Mouse (Mus musculus) adrenal gland (tissue): ENCODE measurements around the gene Nectin2.

Source experiments
- intact Hi-C: fragments of 180-260 bp; cut with DNase I; formaldehyde crosslinking; loops from one replicate; pipeline ENCODE4 v1.15.1; 2025

Gene Nectin2

DNA sequence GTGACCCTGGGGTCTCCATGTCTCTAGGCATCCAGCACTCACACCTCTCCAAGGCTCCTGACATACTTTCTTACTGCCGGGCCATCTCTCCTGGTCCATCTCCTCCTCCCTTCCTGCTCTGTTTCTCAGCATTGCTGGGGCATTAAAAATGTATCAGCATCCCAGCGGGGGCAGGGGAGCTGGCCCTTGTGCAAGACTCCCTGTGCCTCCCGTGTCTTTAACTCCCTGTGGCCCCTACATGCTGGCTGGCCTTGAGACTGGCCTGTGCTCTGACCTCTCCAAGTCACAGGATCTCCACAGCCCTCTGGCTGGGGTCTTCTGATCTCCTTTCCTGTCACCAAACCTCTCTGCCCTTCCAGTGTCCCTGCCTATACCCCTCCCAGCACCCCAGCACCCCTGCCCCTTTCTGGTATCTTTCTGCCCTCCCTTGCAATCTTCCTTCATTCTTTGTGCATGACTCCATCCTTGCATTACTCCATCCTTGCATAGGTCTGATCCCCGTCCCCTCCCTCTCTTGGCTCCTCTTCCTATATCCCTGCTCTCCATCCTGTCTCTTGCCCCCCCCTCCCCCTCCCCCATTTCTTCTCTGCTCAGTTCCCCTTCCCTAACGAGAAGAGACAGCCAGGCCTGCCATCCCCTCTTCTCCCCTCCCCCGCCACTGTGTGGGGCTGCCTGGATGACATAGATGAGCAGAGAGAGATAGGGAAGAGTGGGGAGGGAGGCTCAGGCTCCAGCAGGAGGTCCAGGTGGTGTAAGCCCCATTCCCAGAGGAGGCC lies 3.7 kb downstream of the Nectin2 start:
- intact Hi-C loops, result loop anchor here (5.0 kb wide), 1 partner anchor 34 kb away; no protein-coding TSS in a partner anchor

DNA sequence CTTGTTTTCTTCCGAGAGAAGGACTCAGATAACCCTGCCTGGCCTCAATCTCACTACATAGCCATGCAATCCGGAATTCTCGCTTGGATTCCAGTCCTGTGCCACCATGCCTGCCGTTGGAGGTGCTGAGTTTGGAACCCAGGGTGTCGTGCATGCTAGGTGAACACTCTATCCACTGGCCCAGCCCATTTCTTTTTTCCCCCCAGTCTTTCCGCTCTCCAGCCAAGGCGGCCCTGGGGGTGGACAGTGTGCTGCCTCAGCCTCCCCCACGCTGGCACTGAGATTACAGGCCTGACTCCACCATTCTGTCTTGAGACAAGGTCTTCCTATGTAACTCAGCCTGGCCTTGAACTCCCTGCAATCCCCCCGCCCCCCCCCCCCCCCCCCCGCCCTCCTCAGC lies 4.3 kb downstream of the Nectin2 start:
- intact Hi-C loops, result loop anchor here (5.0 kb wide), 1 partner anchor 34 kb away; no protein-coding TSS in a partner anchor

DNA sequence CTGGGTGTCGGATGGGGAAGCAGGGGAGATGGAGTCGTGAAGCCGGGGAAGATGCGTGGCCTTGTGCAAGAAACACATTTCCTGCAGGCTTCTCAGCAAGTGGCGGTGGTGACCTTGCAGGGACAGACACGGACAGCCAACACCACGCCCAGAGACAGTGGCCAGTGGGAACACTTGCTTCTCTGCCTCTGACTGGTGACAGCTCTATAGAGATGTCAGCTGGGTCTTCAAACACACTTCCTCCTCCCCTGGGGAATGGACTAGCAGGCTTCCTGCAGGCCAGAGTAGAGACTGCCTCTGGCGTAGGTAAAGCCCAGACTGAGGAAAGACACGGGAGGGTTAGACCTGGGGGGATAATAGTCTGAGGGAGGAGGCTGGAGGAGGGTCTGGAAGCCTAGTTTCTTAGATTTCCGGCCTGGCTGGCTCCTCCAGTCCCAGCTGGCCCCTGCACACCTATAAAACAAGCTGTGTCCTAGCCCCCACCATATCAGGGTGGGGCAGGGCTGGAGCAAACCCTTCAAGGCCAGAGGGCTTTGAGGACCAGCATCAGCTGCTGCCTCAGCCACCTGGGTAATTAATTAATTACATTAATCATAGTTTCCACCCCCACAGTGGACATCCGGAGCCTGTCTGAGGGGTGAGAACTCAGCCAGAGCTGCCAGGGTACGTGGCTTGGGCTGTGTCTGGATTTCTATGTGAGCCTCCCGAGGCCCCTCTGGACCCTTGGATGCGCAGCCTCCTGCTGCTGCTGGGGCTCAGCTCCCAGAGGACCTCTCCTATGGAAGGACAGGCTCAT lies 5.5 kb downstream of the Nectin2 start:
- intact Hi-C loops, result loop anchor here (5.0 kb wide), 1 partner anchor 32 kb away; no protein-coding TSS in a partner anchor

DNA sequence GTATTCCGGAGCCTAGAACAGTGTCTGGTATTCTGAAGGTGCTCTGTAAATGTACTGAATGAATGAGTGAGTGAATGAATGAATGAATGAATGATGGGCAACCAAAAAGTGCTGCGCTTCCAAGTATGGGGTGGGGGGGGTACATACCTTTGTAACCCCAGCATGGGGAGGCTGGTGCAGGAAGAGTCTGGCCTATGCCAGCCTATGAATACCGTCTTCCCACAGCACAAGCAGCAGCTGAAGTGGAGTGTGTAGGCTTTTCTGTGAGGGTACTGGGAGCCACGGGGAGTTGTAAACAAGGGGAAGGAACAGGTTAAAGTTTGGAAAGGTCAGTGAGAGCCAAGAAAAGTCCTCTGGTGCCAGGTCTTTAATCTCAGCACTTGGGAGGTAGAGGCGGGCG lies 6.5 kb downstream of the Nectin2 start:
- intact Hi-C loops, result no loop called here

DNA sequence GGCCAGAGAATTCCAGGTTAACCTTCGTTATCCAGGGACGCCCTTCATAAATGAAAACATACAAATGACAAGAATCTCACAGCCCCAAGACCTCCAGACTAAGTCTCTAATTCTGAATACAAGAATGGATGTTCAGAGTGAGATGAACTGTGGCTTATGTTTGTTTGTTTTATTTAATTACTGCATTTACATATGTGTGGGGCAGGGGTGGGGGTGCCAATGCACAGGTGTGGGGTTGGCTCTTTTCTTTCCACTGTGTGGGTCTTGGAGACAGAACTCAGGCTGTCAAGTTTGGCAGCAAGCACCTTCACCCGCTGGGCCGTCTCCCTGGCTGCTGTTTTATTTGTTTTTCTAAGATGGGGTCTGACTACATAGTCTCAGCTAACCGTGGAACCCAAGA lies 7.8 kb downstream of the Nectin2 start:
- intact Hi-C loops, result no loop called here

DNA sequence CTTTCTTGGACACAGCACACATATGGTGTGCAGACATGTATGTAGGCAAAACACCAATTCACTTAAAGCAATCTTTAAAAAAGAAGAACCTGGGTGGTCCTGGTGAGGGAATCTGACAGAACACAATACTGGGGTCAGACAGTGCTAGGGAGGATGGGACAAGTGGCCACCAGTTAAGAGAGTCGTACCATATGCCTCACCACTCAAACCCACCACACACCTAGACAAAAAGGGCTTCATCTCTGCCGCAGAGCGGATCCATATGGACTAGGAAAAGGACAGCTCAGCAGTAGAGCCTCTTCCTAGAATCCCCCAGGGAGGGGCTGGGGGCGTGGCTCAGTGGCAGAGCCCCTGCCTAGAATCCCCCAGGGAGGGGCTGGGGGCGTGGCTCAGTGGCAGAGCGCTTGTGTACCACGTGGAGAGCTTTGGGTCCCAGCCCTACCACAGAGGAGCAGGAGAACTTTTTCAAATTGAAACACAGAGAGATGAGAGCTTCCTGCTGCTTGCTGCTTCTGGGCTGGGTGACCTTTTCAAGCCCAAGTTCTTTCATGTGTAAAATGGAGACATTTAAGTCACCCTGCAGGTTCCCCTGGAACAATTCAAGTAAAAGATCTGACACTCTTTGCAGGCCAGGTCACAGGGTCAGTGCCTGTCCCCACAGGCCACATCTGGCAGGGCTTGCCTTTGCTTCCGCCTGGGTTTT lies 8.8 kb downstream of the Nectin2 start:
- intact Hi-C loops, result no loop called here

DNA sequence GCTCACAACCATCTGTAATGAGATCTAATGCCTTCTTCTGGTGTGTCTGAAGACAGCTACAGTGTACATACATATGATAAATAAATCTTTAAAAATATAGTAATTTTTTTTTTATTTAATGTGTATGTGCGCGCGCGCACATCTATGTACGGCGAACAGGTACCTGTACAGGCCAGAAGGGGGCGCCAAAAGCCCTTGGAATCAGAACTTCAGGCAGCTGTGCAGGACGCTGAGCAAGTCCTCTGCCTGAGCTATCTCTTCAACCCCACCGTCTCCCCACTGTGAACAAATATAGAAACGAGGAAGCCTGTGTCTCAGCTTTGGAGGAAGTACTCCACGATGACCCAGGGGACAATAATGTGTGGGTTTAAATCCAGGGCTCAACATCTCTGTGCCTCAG lies 10.0 kb downstream of the Nectin2 start:
- intact Hi-C loops, result no loop called here

DNA sequence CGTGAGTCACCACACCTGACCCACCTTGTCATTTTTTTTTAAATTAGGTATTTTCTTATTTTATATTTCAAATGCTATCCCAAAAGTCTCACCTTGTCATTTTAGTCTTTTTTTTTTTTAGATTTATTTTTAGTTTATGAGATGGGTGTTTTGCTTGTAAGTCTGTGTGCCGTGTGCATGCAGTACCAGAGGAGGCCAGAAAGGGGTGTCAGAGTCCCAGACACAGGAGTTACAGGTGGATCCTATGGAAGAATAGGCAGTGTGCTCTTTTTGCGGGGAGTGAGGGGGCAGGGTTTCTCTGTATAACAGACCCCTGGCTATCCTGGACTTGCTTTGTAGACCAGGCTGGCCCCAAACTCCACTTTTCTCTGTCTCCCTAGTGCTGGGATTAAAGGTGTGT lies 11.5 kb downstream of the Nectin2 start:
- intact Hi-C loops, result no loop called here

DNA sequence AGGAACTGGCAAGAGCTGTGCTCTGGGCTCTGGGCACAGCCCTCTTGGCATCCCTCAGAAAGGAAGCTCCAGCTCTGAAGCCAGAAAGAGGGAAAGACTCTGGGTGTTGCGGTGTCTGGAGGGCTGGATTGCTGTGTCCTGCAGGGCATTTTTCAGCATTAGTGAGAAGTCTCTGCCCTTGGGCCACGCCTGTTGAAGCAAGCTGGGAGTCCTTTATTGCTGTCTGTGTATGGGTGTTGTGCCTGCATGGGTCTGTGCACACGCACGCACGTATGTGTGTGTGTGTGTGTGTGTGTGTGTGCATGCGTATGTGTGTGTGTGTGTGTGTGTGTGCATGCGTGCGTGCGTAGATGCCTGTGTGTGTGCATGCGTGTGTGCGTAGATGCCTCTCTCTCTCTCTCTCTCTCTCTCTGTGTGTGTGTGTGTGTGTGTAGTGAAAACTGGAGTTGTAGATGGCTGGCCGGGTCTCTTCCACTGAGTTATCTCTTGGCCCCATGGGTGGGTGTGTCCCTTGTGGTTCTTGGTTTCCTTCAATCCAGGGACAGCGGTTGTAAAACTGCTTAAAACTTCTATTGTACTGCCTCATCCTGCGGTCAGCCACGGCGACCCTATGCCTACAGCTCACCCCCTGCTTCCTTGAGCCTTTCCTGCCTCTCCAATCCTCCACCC lies 13.8 kb downstream of the Nectin2 start:
- intact Hi-C loops, result no loop called here

DNA sequence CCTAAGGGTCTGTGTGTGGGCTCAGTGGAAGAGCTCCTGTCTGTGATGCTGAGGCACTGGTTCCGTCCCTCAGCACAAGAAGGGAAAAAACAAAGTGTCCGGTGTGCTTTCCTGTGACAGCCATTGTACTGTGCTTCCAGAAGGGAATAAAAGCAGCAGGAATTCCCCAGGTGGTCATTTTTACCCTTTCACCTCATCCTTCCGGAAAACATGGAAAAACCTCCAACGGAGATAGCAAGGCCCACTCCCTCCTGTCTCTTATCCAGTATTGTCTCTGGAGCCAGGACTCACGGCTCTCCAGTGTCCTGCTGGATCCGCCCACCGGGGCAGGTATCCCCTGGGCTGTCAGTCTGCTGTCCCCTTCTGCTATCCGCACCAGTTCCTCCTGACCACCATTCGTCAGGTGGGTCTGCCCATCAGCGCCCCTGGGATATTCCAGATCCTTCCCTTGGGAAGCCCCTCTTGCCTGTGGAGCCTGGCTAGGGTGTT lies 16.1 kb downstream of the Nectin2 start:
- intact Hi-C loops, result no loop called here

DNA sequence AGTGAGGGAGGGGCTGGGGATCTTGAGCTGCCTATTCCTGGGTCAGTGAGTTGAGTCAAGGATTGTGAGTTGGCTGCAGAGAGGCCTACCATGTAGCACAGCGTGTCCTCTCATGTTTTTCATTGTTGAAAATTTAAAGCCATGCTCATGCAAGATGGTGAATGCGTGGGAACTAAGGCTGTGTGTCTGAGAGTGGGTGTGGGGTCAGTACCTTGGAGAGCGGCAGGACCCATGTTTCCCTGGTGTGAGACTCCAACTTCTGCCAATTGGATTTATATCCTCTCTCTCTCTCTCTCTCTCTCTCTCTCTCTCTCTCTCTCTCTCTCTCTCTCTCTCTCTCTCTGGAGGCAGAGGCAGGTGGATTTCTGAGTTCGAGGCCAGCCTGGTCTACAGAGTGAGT lies 23.7 kb downstream of the Nectin2 start:
- intact Hi-C loops, result no loop called here

DNA sequence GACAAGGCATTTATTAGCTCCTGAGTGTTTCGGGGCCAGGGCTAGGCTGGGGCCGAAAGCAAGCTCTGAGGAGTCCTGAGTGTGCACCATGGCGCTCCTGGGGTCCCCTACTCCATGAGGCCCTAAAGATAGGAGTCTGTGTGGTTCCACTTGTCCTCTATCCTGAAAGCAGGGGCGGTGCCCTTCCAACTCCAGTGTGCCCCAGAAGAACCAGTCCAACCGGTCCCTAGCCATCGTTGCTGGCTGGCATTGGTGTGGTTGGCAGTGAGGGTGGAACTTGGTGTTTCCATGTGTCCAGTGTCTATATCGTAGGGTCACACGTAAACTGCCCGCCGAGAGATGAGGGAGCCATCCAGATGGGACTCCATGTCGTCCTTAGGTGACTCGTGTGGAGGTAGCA lies 26.1 kb downstream of the Nectin2 start:
- intact Hi-C loops, result no loop called here

DNA sequence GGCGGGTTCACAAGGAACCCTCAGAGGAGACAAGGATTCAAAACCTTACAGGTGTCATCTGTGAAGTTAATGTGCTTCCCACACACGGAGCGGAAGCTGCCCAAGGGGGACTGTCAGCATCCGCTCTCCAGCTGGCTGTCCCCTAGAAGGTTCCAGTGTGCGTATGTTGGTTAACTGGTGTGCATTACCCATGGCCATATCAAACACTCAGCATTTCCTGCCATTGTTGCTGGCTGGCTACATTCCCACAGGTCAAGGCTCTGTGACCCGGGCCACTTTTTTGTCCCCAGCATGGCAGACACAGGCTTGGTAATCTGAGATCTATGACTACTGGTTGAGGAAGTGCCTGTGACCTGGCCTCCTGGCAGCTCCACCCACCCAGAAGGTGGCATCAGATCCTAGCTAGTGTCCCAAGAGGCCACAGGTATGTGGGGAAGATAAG lies 27.5 kb downstream of the Nectin2 start:
- intact Hi-C loops, result no loop called here

DNA sequence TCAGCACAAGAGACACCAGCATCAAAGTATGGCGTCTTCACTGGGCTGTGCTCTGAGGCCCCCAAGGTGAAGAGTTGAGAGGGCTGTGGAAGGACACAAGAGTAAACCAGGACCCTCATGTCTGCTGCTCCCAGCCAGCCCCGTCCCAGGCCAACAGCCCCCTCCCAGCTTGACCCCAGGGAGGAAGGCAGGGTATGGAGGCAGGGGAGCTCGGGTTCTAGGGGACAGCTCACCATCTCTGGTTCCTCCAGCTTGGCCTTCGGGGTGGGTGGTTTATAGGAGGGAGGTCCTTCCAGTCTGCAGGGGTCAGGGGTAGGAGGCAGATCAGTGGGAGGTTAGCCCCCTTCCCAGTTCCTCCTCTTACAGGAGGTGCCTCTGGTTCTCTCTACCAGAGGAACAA lies 31.1 kb downstream of the Nectin2 start:
- intact Hi-C loops, result no loop called here

DNA sequence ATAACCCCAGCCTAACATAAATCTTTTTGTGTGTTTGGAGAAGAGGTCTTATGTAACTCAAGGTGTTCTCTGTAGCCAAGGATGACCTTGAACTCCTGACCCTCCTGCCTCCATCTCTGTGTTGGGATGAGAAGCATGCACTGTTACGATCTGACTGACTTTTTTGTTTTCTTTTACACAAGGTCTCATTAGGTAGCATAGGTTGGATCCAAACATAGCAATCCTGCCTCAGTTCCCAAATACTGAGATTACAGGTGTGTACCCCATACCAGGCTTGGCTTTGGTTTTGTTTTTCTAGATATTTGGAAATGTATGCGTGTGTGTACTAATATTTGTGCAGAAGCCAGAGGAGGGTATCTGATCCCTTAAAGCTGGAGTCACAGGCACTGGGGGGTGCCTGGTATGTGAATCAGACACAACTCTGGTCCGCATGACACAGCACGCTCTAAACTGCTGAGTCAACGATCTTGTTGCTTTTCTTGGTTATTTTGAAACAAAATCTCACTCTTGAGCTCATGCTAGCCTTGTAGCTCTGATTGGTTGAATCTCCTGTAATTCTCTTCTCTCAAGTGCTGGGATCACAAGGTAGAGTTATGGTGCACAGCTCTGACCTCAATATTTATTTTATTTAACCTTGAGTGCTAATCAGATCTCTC lies 31.9 kb downstream of the Nectin2 start:
- intact Hi-C loops, result no loop called here

DNA sequence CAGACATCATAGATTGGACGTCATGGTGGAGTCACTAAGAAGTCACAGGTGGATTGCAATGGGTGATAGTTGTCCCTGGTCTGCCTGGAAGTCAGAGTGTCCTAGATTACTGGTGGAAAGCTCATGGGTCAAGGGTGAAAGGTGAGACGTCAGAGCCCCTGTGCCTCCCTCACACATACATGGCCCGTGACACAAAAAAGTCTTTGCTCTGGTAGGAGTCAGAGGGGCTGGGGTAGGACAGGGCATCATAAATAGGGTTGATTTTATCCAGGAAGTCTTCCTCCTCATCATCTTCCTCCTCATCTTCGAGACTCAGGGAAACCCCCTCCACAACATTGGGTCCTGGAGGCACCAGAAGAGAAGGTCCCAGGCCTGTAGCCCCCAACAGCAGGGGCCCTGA lies 32.9 kb downstream of the Nectin2 start:
- intact Hi-C loops, result no loop called here

DNA sequence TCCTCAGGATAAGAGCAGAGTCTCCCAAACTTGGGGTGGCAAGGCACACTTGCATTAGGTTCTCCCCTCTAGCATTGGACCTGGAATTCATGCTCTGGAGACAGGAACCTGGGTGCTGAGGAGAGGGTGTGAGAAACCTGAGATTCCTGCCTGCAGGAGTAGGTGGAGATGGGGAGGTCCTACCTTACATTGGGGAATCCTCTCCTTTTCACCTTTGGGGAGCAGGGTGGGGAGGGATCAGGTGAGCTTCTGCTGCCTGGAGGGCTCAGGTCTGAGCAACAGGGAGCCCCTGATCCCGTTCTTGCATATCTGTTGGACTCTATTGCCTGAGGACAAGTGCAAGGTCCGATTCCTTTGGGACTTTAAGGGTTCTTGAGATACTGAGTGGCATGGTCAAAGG lies 33.5 kb downstream of the Nectin2 start:
- intact Hi-C loops, result no loop called here

DNA sequence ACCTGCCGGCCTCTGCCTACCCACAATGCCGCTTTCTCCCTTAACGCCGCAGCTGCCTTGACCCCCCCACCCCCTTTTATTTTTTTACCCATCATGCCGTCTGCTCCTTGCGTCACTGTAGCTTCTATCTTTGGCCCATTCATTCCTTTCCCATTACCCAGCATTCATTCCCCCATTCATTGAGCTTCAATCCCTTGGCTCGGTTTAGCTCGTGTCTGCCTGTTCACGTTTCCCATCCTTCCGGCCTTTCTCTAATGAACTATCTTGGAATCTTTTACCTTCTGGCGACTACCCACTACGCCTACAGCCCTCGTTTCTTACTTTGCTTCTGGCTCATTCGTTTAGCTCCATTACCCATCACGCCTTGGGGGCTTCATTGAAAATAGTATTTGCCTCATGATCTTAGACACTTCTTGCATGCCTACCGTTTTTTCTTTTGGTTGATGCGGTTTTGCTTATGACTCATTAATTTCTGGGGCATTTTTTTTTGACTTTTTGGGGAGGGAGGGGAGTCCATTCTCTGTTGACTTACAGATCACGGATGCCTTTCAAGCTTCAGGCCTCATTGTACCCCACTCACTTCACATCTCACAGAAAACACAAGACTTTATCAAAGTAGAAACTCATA lies 34.1 kb downstream of the Nectin2 start:
- intact Hi-C loops, result no loop called here

DNA sequence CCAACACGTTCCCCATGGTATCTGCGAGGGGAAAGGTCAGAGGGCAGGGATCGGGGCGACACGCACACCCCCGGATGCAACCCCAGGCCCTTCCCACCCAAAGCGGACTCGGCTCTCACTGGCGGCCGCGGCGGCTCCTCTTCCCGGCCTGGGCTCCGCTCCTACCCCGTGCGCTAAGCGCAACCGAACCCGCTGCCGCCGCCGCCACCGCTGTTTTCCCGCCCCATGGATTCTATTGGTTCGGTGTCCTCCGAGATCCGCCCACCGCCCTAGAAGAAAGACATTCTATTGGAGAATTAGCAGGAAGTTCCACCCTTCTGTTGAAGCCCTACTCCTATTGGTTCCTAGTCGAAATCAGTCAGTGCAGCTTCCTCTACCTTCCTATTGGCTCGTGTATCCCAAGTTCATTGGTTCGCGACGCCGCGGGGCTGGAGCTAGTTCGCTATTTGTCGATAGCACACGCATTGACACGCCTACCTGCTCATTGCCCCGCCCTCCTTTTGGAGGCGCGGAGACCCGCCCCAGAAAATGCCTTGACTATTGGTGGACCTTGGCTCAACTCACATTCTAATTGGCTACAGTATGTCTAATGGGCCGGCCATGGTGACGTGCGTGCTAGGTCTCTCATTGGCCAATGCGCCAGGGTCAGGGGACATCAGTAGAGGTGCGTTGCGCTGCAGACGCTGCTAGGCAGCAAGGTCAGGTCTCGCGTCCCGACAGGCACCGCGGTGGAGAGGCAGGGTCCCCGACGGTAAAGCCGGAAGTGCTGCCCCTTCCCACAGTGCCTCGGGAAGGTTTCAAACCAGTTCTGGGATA lies 34.8 kb downstream of the Nectin2 start, which contains the start of gene Tomm40:
Gene Tomm40, minus strand, starts transcription at position 200 of the 816 bp plus-strand sequence.
- intact Hi-C loops, result no loop called here
